Mouse (Mus musculus): ENCODE results near the gene Entpd7. TPM values are rescaled to one million over a fixed set of nuclear protein-coding genes. Genes with fewer than 3 reads are reported as not detected.

Entpd7 gene
- total and polyA plus RNA-seq, 2 experiments from 2014 or later, result 8.4 to 9.3 TPM

- no peak overlapping the region for H3K4me3 ChIP-seq (ENCODE audit: low read depth, low read length)
- WGBS, result 48% methylated on average over 12 of the region's 12 CpGs
- H3K9me3 ChIP-seq (ENCODE audit: low read length), result no peaks in the 10 kb centered on the region
- H3K27ac ChIP-seq (ENCODE audit: low read depth, low read length), result no peak overlapping the region
- peak; percentile 88 for TF ChIP-seq CTCF (IDR thresholded peaks at IDR 0.05; ENCODE audit: low read depth)
- ATAC-seq (peak; percentile 65; the same call in 1 of the 2 replicates), DNase-seq (peak; percentile 76)
- H3K27me3 ChIP-seq (ENCODE audit: insufficient read depth, low read length), result no peaks in the 10 kb centered on the region
- H3K9ac ChIP-seq, result no peak overlapping the region
- no peaks in the 10 kb centered on the region for H3K4me1 ChIP-seq (ENCODE audit: insufficient read depth)
- peaks cover 22% of the 10 kb centered on the region for H3K36me3 ChIP-seq (ENCODE audit: insufficient read depth)
- no peak overlapping the region for H3K4me2 ChIP-seq (ENCODE audit: low read depth)
Observed at GRCm38 (mm10) chr19:43665441-43666048, 23.9 kb upstream of the Entpd7 start.

- H3K9ac ChIP-seq, result no peak overlapping the region
- H3K27me3 ChIP-seq (ENCODE audit: insufficient read depth, low read length), result no peaks in the 10 kb centered on the region
- no peak overlapping the region for H3K27ac ChIP-seq (ENCODE audit: low read depth, low read length)
- DNase-seq (no peak), ATAC-seq (no peak)
- TF ChIP-seq CTCF (IDR thresholded peaks at IDR 0.05; ENCODE audit: low read depth), result no peak
- no peaks in the 10 kb centered on the region for H3K9me3 ChIP-seq (ENCODE audit: low read length)
- 89% methylated on average over 22 of the region's 22 CpGs for WGBS
- H3K4me2 ChIP-seq (ENCODE audit: low read depth), result no peak overlapping the region
- peaks cover 22% of the 10 kb centered on the region for H3K36me3 ChIP-seq (ENCODE audit: insufficient read depth)
- H3K4me3 ChIP-seq (ENCODE audit: low read depth, low read length), result no peak overlapping the region
- no peaks in the 10 kb centered on the region for H3K4me1 ChIP-seq (ENCODE audit: insufficient read depth)
Observed at GRCm38 (mm10) chr19:43666661-43667429, 22.6 kb upstream of the Entpd7 start.

- 55% methylated on average over 4 of the region's 4 CpGs for WGBS
- Histone ChIP-seq H3K4me1 (ENCODE audit: insufficient read depth) (no peaks in the 10 kb centered on the region), H3K4me3 (ENCODE audit: low read depth, low read length) (no peak overlapping the region), H3K36me3 (ENCODE audit: insufficient read depth) (peaks cover 22% of the 10 kb centered on the region), H3K27me3 (ENCODE audit: insufficient read depth, low read length) (no peaks in the 10 kb centered on the region), H3K4me2 (ENCODE audit: low read depth) (no peak overlapping the region), H3K9ac (no peak overlapping the region), H3K27ac (ENCODE audit: low read depth, low read length) (no peak overlapping the region), H3K9me3 (ENCODE audit: low read length) (no peaks in the 10 kb centered on the region)
- peak; percentile 35 for TF ChIP-seq CTCF (IDR thresholded peaks at IDR 0.05; ENCODE audit: low read depth)
- no peak; the same call in 1 of the 2 replicates for ATAC-seq
- DNase-seq, result no peak
Observed at GRCm38 (mm10) chr19:43667430-43667809, 22.1 kb upstream of the Entpd7 start.

- Histone ChIP-seq H3K4me3 (ENCODE audit: low read depth, low read length) (no peak overlapping the region), H3K4me1 (ENCODE audit: insufficient read depth) (peaks cover 12% of the 10 kb centered on the region; the same call in 1 of the 2 replicates), H3K9me3 (ENCODE audit: low read length) (no peaks in the 10 kb centered on the region), H3K27me3 (ENCODE audit: insufficient read depth, low read length) (no peaks in the 10 kb centered on the region), H3K27ac (ENCODE audit: low read depth, low read length) (no peak overlapping the region), H3K36me3 (ENCODE audit: insufficient read depth) (peaks cover 12% of the 10 kb centered on the region), H3K9ac (no peak overlapping the region), H3K4me2 (ENCODE audit: low read depth) (no peak overlapping the region)
- ATAC-seq, result no peak
- no peak for TF ChIP-seq CTCF (IDR thresholded peaks at IDR 0.05; ENCODE audit: low read depth)
- no peak for DNase-seq
- 55% methylated on average over 8 of the region's 8 CpGs for WGBS
Observed at GRCm38 (mm10) chr19:43669136-43669759, 20.2 kb upstream of the Entpd7 start.

- Histone ChIP-seq H3K36me3 (ENCODE audit: insufficient read depth) (peaks cover 6% of the 10 kb centered on the region; the same call in 1 of the 2 replicates), H3K27me3 (ENCODE audit: insufficient read depth, low read length) (no peaks in the 10 kb centered on the region), H3K4me2 (ENCODE audit: low read depth) (no peak overlapping the region), H3K27ac (ENCODE audit: low read depth, low read length) (no peak overlapping the region), H3K9me3 (ENCODE audit: low read length) (no peaks in the 10 kb centered on the region), H3K4me3 (ENCODE audit: low read depth, low read length) (no peak overlapping the region), H3K4me1 (ENCODE audit: insufficient read depth) (peaks cover 12% of the 10 kb centered on the region), H3K9ac (no peak overlapping the region)
- 84% methylated on average over 7 of the region's 7 CpGs for WGBS
- DNase-seq, result no peak
- TF ChIP-seq CTCF (IDR thresholded peaks at IDR 0.05; ENCODE audit: low read depth), result no peak
- ATAC-seq, result no peak
Observed at GRCm38 (mm10) chr19:43671054-43671453, 18.4 kb upstream of the Entpd7 start.

- Histone ChIP-seq H3K9me3 (ENCODE audit: low read length) (no peaks in the 10 kb centered on the region), H3K27ac (ENCODE audit: low read depth, low read length) (peak overlapping the region; percentile 81; the same call in 1 of the 2 replicates), H3K4me3 (ENCODE audit: low read depth, low read length) (peak overlapping the region; percentile 98), H3K4me2 (ENCODE audit: low read depth) (peak overlapping the region; percentile 77), H3K27me3 (ENCODE audit: insufficient read depth, low read length) (no peaks in the 10 kb centered on the region), H3K9ac (peak overlapping the region; percentile 89), H3K36me3 (ENCODE audit: insufficient read depth) (no peaks in the 10 kb centered on the region), H3K4me1 (ENCODE audit: insufficient read depth) (peaks cover 17% of the 10 kb centered on the region)
- ATAC-seq (no peak), DNase-seq (peak; percentile 39)
- TF ChIP-seq CTCF (IDR thresholded peaks at IDR 0.05; ENCODE audit: low read depth), result no peak
- WGBS, result 8% methylated on average over 21 of the region's 21 CpGs
Observed at GRCm38 (mm10) chr19:43673513-43674315, 15.8 kb upstream of the Entpd7 start.
